Mouse (Mus musculus) Patski (cell line): ENCODE measurements around the gene Ppp2r5e. TPM values are rescaled to one million over a fixed set of nuclear protein-coding genes. Genes with fewer than 3 reads are reported as not detected.

Source experiments
- ATAC-seq: fragments of 100-300 bp; one replicate; pipeline ENCODE4 v1.8.0; 2021
- CTCF ChIA-PET: fragments of 350-600 bp; sonication (Branson Sonifier 250); formaldehyde crosslinking; loops from one replicate; lab custom pipeline; 2022; ENCODE audit warnings: inconsistent platforms; lab: Charles Lee
- POLR2A ChIA-PET: fragments of 350-600 bp; sonication (Branson Sonifier 250); formaldehyde crosslinking; loops from one replicate; lab custom pipeline; 2022; ENCODE audit warnings: antibody characterized with exemption, inconsistent platforms; lab: Charles Lee
- DNase-seq: peaks from one replicate; pipeline ENCODE4 v3.0.0-alpha.2; 2011; ENCODE audit warnings: low read depth, low spot score
- H3K27me3 ChIP-seq: fragments of 371-371 bp; one replicate; pipeline ENCODE4 v1.5.1; 2021
- CTCF ChIP-seq: fragments of 100-300 bp; IDR thresholded peaks from one replicate; pipeline ENCODE4 v1.5.1; 2021
- in situ Hi-C: fragments of 300-500 bp; cut with MboI; formaldehyde crosslinking; loops from 3 replicates; pipeline ENCODE4 v1.11.1; 2018; ENCODE audit warnings: low pct_unique_long_range_greater_than_20kb, mixed read lengths
- polyA plus RNA-seq: library from polyadenylated mRNA; unstranded; gene quantifications from one replicate; pipeline ENCODE4 v1.2.3, GENCODE M21; 2021

The Ppp2r5e gene
- polyA plus RNA-seq, 1 experiment from 2014 or later, result 51.4 TPM

- no peak for TF ChIP-seq CTCF
- ATAC-seq (peak; percentile 89), DNase-seq (no peak)
- CTCF ChIA-PET, result no interaction called here
- in situ Hi-C loops, result no loop called here
- POLR2A ChIA-PET, result no interaction called here
- H3K27me3 ChIP-seq, result no peaks in the 10 kb centered on the region
Observed at GRCm38 (mm10) chr12:75555032-75555431, 41.0 kb downstream of the Ppp2r5e start.

- CTCF ChIA-PET, result no interaction called here
- in situ Hi-C loops, result no loop called here
- ATAC-seq (no peak), DNase-seq (no peak)
- POLR2A ChIA-PET, result no interaction called here
- no peak for TF ChIP-seq CTCF
- no peaks in the 10 kb centered on the region for H3K27me3 ChIP-seq
Observed at GRCm38 (mm10) chr12:75552296-75552695, 43.7 kb downstream of the Ppp2r5e start.

- no peaks in the 10 kb centered on the region for H3K27me3 ChIP-seq
- ATAC-seq, result no peak
- in situ Hi-C loops, result no loop called here
- ChIA-PET CTCF (no interaction called here), POLR2A (no interaction called here)
- TF ChIP-seq CTCF, result no peak
- no peak for DNase-seq
Observed at GRCm38 (mm10) chr12:75551671-75552070, 44.4 kb downstream of the Ppp2r5e start.

GRCm38 (mm10) chr12:75548999-75549398 lies 47.0 kb downstream of the Ppp2r5e start:
- no peak for ATAC-seq
- in situ Hi-C loops, result no loop called here
- no peak for TF ChIP-seq CTCF
- ChIA-PET CTCF (interaction anchor here (1.3 kb wide), 1 partner anchor 11 kb away, joined by 5 read pairs; no protein-coding TSS in a partner anchor), POLR2A (no interaction called here)
- DNase-seq, result no peak
- no peaks in the 10 kb centered on the region for H3K27me3 ChIP-seq

- DNase-seq (no peak), ATAC-seq (no peak)
- no peaks in the 10 kb centered on the region for H3K27me3 ChIP-seq
- TF ChIP-seq CTCF, result no peak
- CTCF ChIA-PET, result no interaction called here
- POLR2A ChIA-PET, result no interaction called here
- in situ Hi-C loops, result no loop called here
Observed at GRCm38 (mm10) chr12:75547174-75547573, 48.9 kb downstream of the Ppp2r5e start.

GRCm38 (mm10) chr12:75546241-75546640 lies 49.8 kb downstream of the Ppp2r5e start:
- ATAC-seq (no peak), DNase-seq (no peak)
- no peaks in the 10 kb centered on the region for H3K27me3 ChIP-seq
- in situ Hi-C loops, result no loop called here
- POLR2A ChIA-PET, result no interaction called here
- no peak for TF ChIP-seq CTCF
- CTCF ChIA-PET, result no interaction called here

GRCm38 (mm10) chr12:75545431-75545925 lies 50.6 kb downstream of the Ppp2r5e start:
- in situ Hi-C loops, result no loop called here
- DNase-seq (no peak), ATAC-seq (no peak)
- H3K27me3 ChIP-seq, result no peaks in the 10 kb centered on the region
- ChIA-PET POLR2A (interaction anchor here (0.7 kb wide), 1 partner anchor 13 kb away, joined by 4 read pairs; no protein-coding TSS in a partner anchor), CTCF (no interaction called here)
- no peak for TF ChIP-seq CTCF

- POLR2A ChIA-PET, result interaction anchor here (0.7 kb wide), 1 partner anchor 12 kb away, joined by 4 read pairs; no protein-coding TSS in a partner anchor
- DNase-seq, result no peak
- H3K27me3 ChIP-seq, result no peaks in the 10 kb centered on the region
- no peak for TF ChIP-seq CTCF
- ATAC-seq, result peak; percentile 62
- in situ Hi-C loops, result no loop called here
- CTCF ChIA-PET, result no interaction called here
Observed at GRCm38 (mm10) chr12:75544666-75545065, 51.4 kb downstream of the Ppp2r5e start.

GRCm38 (mm10) chr12:75544259-75544658 lies 51.8 kb downstream of the Ppp2r5e start:
- ATAC-seq (peak; percentile 90), DNase-seq (no peak)
- in situ Hi-C loops, result no loop called here
- POLR2A ChIA-PET, result no interaction called here
- H3K27me3 ChIP-seq, result no peaks in the 10 kb centered on the region
- TF ChIP-seq CTCF, result no peak
- CTCF ChIA-PET, result no interaction called here

- POLR2A ChIA-PET, result no interaction called here
- TF ChIP-seq CTCF, result no peak
- DNase-seq, result no peak
- H3K27me3 ChIP-seq, result no peaks in the 10 kb centered on the region
- in situ Hi-C loops, result no loop called here
- CTCF ChIA-PET, result no interaction called here
- no peak for ATAC-seq
Observed at GRCm38 (mm10) chr12:75543346-75543745, 52.7 kb downstream of the Ppp2r5e start.

- no peak for DNase-seq
- no peak for ATAC-seq
- ChIA-PET POLR2A (no interaction called here), CTCF (no interaction called here)
- in situ Hi-C loops, result no loop called here
- TF ChIP-seq CTCF, result no peak
- H3K27me3 ChIP-seq, result no peaks in the 10 kb centered on the region
Observed at GRCm38 (mm10) chr12:75540621-75541171, 55.3 kb downstream of the Ppp2r5e start.
